Mouse (Mus musculus) CH12.LX (cell line): ENCODE data around the gene Tyk2. TPM values are rescaled to one million over a fixed set of nuclear protein-coding genes. Genes with fewer than 3 reads are reported as not detected.

Experiments
- DNase-seq: peaks from one replicate; pipeline ENCODE4 v3.0.0-alpha.2; 2013; ENCODE audit errors: extremely low read depth
- H3K27ac ChIP-seq: 2 replicates; pipeline ENCODE4 v1.5.1; 2012; ENCODE audit warnings: low read depth, mild to moderate bottlenecking, control low read depth, moderate library complexity; ENCODE audit not compliant: insufficient read depth
- H3K27me3 ChIP-seq: replicated peaks from 2 replicates; pipeline ENCODE3; 2012; ENCODE audit warnings: inconsistent platforms
- H3K36me3 ChIP-seq, 2 experiments: replicated peaks in 1 of 2; 2 replicates each; pipeline versions ENCODE3 to v1.6.1; 2012; ENCODE audit warnings: inconsistent platforms in 1 of 2, low read length in 1 of 2, mild to moderate bottlenecking in 1 of 2, mixed read lengths in 1 of 2, moderate library complexity in 1 of 2; ENCODE audit not compliant: control insufficient read depth in 1 of 2, insufficient read depth in 1 of 2
- H3K4me1 ChIP-seq, 2 experiments: 2 replicates each; pipeline ENCODE4 v1.6.1; 2012; ENCODE audit warnings: inconsistent platforms in 1 of 2, moderate library complexity in 1 of 2; ENCODE audit not compliant: insufficient read depth in 2 of 2, control insufficient read depth in 1 of 2
- H3K4me2 ChIP-seq: 2 replicates; pipeline ENCODE4 v1.6.1; 2012; ENCODE audit warnings: low read depth, mild to moderate bottlenecking, control low read depth; ENCODE audit not compliant: poor library complexity, insufficient read depth, severe bottlenecking
- H3K4me3 ChIP-seq, 3 experiments: fragments of 150-350 bp in 1 of 3; sonication (generic) in 1 of 3; replicated peaks in 1 of 3; 2 replicates each; pipeline versions ENCODE3 to v1.5.1; 2011 to 2012; ENCODE audit warnings: low read depth in 2 of 3, low read length in 2 of 3, mild to moderate bottlenecking in 2 of 3, moderate library complexity in 2 of 3, control low read depth in 1 of 3, improper control_type of control experiment in 1 of 3, inconsistent platforms in 1 of 3, mixed read lengths in 1 of 3; ENCODE audit not compliant: poor library complexity in 1 of 3
- H3K79me2 ChIP-seq: replicated peaks from 2 replicates; pipeline ENCODE4 v1.6.1; 2012; ENCODE audit warnings: mild to moderate bottlenecking, moderate library complexity; ENCODE audit not compliant: control insufficient read depth, poor library complexity, insufficient read depth, severe bottlenecking; ENCODE audit errors: extremely low read depth
- H3K9ac ChIP-seq: 2 replicates; pipeline ENCODE4 v1.6.1; 2012; ENCODE audit warnings: low read depth, mild to moderate bottlenecking, control low read depth, moderate library complexity; ENCODE audit not compliant: insufficient read depth
- H3K9me3 ChIP-seq: replicated peaks from 2 replicates; pipeline ENCODE3; 2012; ENCODE audit warnings: low read length, inconsistent platforms, mixed read lengths
- BHLHE40 ChIP-seq: IDR thresholded peaks from 2 replicates; pipeline ENCODE4 v1.6.1; 2011; ENCODE audit warnings: mild to moderate bottlenecking, low read depth, low read length, improper control_type of control experiment
- CHD2 ChIP-seq: IDR thresholded peaks from 2 replicates; pipeline ENCODE4 v1.6.1; 2011; ENCODE audit warnings: low read length, improper control_type of control experiment
- ELF1 ChIP-seq: IDR thresholded peaks from 2 replicates; pipeline ENCODE4 v1.6.1; 2014; ENCODE audit warnings: low read depth, mild to moderate bottlenecking, inconsistent platforms, low read length, improper control_type of control experiment
- EP300 ChIP-seq: IDR thresholded peaks from 2 replicates; pipeline ENCODE4 v1.6.1; 2011; ENCODE audit warnings: low read length, improper control_type of control experiment
- ETS1 ChIP-seq: conservative IDR thresholded peaks from 2 replicates; pipeline ENCODE4 v1.6.1; 2012; ENCODE audit warnings: low read depth, mild to moderate bottlenecking, inconsistent platforms, low read length, improper control_type of control experiment, moderate library complexity
- GABPA ChIP-seq: IDR thresholded peaks from 2 replicates; pipeline ENCODE4 v1.6.1; 2012; ENCODE audit warnings: low read depth, low read length, improper control_type of control experiment, inconsistent platforms; ENCODE audit not compliant: insufficient replicate concordance
- HCFC1 ChIP-seq: IDR thresholded peaks from 2 replicates; pipeline ENCODE4 v1.6.1; 2012; ENCODE audit warnings: low read depth, mild to moderate bottlenecking, inconsistent platforms, low read length, improper control_type of control experiment
- IRF4 ChIP-seq: IDR thresholded peaks from 2 replicates; pipeline ENCODE4 v1.6.1; 2014; ENCODE audit warnings: low read depth, mild to moderate bottlenecking, inconsistent platforms, low read length, improper control_type of control experiment
- JUND ChIP-seq: conservative IDR thresholded peaks from 2 replicates; pipeline ENCODE4 v1.6.1; 2011; ENCODE audit warnings: low read depth, low read length, improper control_type of control experiment
- KAT2A ChIP-seq: IDR thresholded peaks from 2 replicates; pipeline ENCODE4 v1.6.1; 2012; ENCODE audit warnings: low read length, improper control_type of control experiment, inconsistent platforms; ENCODE audit not compliant: insufficient replicate concordance
- MEF2A ChIP-seq: IDR thresholded peaks from 2 replicates; pipeline ENCODE4 v1.6.1; 2014; ENCODE audit warnings: low read depth, mild to moderate bottlenecking, inconsistent platforms, low read length, improper control_type of control experiment, borderline replicate concordance
- MXI1 ChIP-seq: IDR thresholded peaks from 2 replicates; pipeline ENCODE4 v1.6.1; 2011; ENCODE audit warnings: mild to moderate bottlenecking, low read depth, low read length, improper control_type of control experiment
- MYC ChIP-seq: IDR thresholded peaks from 2 replicates; pipeline ENCODE4 v1.6.1; 2011; ENCODE audit warnings: low read depth, mild to moderate bottlenecking, improper control_type of control experiment, low read length
- NELFE ChIP-seq: IDR thresholded peaks from 2 replicates; pipeline ENCODE4 v1.6.1; 2011; ENCODE audit warnings: low read depth, low read length, improper control_type of control experiment
- PAX5 ChIP-seq: IDR thresholded peaks from 2 replicates; pipeline ENCODE4 v1.6.1; 2012; ENCODE audit warnings: low read length, inconsistent platforms, mixed read lengths
- RCOR1 ChIP-seq: conservative IDR thresholded peaks from 2 replicates; pipeline ENCODE4 v1.6.1; 2012; ENCODE audit warnings: low read depth, mild to moderate bottlenecking, inconsistent platforms, low read length, improper control_type of control experiment
- SMC3 ChIP-seq: IDR thresholded peaks from 2 replicates; pipeline ENCODE4 v1.6.1; 2011; ENCODE audit warnings: low read depth, low read length, improper control_type of control experiment
- TCF12 ChIP-seq: IDR thresholded peaks from 2 replicates; pipeline ENCODE4 v1.6.1; 2014; ENCODE audit warnings: low read depth, mild to moderate bottlenecking, inconsistent platforms, low read length, improper control_type of control experiment
- UBTF ChIP-seq: IDR thresholded peaks from 2 replicates; pipeline ENCODE4 v1.6.1; 2012; ENCODE audit warnings: low read depth, mild to moderate bottlenecking, inconsistent platforms, low read length, improper control_type of control experiment, moderate library complexity
- dilution Hi-C: fragments of 300-500 bp; cut with MboI; formaldehyde crosslinking; loops from 2 replicates; pipeline ENCODE4 v1.14.3; 2020; ENCODE audit warnings: low sequenced_read_pairs; ENCODE audit not compliant: extremely low pct_unique_long_range_greater_than_20kb, extremely low pct_ligation_motif_present
- in situ Hi-C: fragments of 300-500 bp; cut with MboI; formaldehyde crosslinking; loops from 3 replicates; pipeline ENCODE4 v1.14.3; 2019; ENCODE audit warnings: low sequenced_read_pairs, low pct_ligation_motif_present, low pct_unique_long_range_greater_than_20kb, mixed read lengths
- polyA plus RNA-seq: library from polyadenylated mRNA; unstranded; fragments of >175 nt; gene quantifications from 2 replicates; pipeline ENCODE4 v1.2.1, GENCODE M21; 2012; ENCODE audit warnings: low read depth; ENCODE audit not compliant: insufficient read length
- total RNA-seq, 2 experiments: library from RNA; depleted of rRNA; stranded (reverse); fragments of 300-350 nt in 1 of 2; fragments of >200 nt in 1 of 2; gene quantifications; 2 replicates each; pipeline ENCODE4 v1.2.3; 2012 to 2014

Gene Tyk2
- total and polyA plus RNA-seq, 3 experiments = 40.6 to 80.0 (median 49.6) TPM

DNA sequence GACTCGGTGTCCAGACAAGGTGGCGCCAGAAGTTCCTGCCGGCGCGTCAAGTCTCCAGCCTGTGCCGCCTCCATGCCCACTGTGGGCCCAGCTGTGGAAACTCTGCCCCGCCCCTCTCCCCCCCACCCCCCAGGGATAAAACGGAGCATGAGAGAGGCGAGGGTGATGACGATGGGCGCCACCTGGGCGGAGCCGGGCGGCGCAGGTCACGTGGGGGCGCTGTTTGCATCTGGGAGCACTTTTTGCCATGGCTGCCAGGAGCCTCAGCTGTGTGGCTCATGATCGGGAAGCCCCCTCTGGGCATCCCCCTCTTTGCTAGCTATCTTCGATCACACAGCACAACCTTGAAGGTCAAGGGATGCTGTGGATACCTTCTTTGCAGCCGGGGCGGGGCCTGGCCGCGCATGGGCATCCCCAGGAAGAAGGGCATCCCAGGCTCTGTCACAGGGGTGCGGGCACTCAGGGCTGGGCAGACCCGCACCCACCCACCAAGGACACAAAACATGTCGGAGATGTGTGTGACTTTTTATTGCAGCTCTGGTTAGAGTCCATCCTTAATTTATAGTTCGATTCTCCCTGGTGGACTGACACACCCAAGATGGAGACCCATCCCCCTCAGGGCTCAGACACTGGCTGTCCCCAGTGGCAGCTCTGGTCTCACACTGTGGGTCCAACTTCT is 63.9 kb downstream of the Tyk2 start, which contains the start of gene Zglp1:
Gene Zglp1 (minus strand): TSS at position 88 of the 679 bp plus-strand sequence.
- in situ Hi-C loops = no loop called here
- Histone ChIP-seq H3K4me2 (no peak within 1 kb of the TSS), H3K27me3 (no peaks in the 10 kb centered on the region), H3K4me1 (peaks cover 8 to 35% of the 10 kb centered on the region in 2 experiments), H3K36me3 (peaks cover 65 to 86% of the 10 kb centered on the region in 2 experiments), H3K9ac (no peak within 1 kb of the TSS), H3K27ac (no peak within 1 kb of the TSS), H3K9me3 (no peaks in the 10 kb centered on the region), H3K79me2 (peaks cover 26% of the 10 kb centered on the region), H3K4me3 (no peak within 1 kb of the TSS)
- TF ChIP-seq ELF1 (no peak), UBTF (no peak), BHLHE40 (no peak)
- dilution Hi-C loops = no loop called here
- no peak for DNase-seq

DNA sequence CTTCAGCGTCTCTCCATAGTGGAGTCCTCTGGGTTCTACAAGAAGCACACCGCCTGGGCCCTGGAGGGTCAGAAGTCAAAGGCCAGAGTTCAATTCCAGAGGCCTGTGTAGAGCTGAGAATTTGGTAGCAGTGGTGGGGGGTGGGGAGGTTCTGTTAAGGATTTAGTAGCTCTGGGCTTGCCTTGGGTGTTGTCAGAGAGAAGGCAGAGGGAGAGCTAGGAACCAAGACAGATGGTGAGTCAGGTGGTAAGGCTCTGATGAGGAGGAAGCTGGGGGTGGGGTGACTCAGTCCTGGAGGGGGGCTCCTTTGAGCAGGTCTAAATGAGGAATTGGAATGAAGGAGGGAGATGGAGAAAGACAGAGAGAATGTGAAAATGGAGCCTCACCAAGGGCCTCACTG is 68.1 kb downstream of the Tyk2 start:
- H3K79me2 ChIP-seq = no peaks in the 10 kb centered on the region
- H3K4me1 ChIP-seq = peaks cover 0 to 14% of the 10 kb centered on the region in 2 experiments; a peak in 2 of 4 replicates
- DNase-seq = no peak
- peaks cover 49 to 63% of the 10 kb centered on the region in 2 experiments for H3K36me3 ChIP-seq
- no peaks in the 10 kb centered on the region for H3K27me3 ChIP-seq
- TF ChIP-seq RCOR1 = no peak
- no peak for TF ChIP-seq IRF4
- TF ChIP-seq KAT2A = no peak
- TF ChIP-seq TCF12 = no peak
- TF ChIP-seq PAX5 = no peak
- no peak for TF ChIP-seq EP300
- TF ChIP-seq GABPA = no peak
- no peak for TF ChIP-seq MEF2A
- no peak for TF ChIP-seq MXI1
- no peak for TF ChIP-seq SMC3
- no peak for TF ChIP-seq JUND
- no peak for TF ChIP-seq NELFE
- TF ChIP-seq ETS1 = no peak
- TF ChIP-seq MYC = no peak
- TF ChIP-seq CHD2 = no peak
- no peak for TF ChIP-seq HCFC1
- TF ChIP-seq, all 38 proteins: peak for 0
- H3K4me2 ChIP-seq = no peak overlapping the region
- H3K9me3 ChIP-seq = no peaks in the 10 kb centered on the region
- dilution Hi-C loops = no loop called here
- no peak overlapping the region for H3K27ac ChIP-seq
- H3K4me3 ChIP-seq = no peak overlapping the region
- H3K9ac ChIP-seq = no peak overlapping the region
- in situ Hi-C loops = no loop called here

Other genes starting within 250 kb of the Tyk2 start
Only the 20 nearest of the 23 such genes appear.
- gene Dnmt1, start 171.4 kb downstream of the Tyk2 start, total RNA-seq (2012; rRNA removed) = 121 and 130 TPM in 2 replicates
- 84.8 and 89.9 TPM in 2 replicates for gene Dnmt1, start 171.4 kb downstream of the Tyk2 start, total RNA-seq (2014; rRNA removed)
- gene Dnmt1, start 171.4 kb downstream of the Tyk2 start, polyA plus RNA-seq = 145 and 190 TPM in 2 replicates
- gene S1pr2, start 154.5 kb downstream of the Tyk2 start, total RNA-seq (2012; rRNA removed) = 1.6 and 2.0 TPM in 2 replicates
- gene S1pr2, start 154.5 kb downstream of the Tyk2 start, total RNA-seq (2014; rRNA removed) = 0.84 and 1.3 TPM in 2 replicates
- gene S1pr2, start 154.5 kb downstream of the Tyk2 start, polyA plus RNA-seq = 1.4 and 3.2 TPM in 2 replicates
- gene Mrpl4, start 128.5 kb downstream of the Tyk2 start, total RNA-seq (2012; rRNA removed) = 98.7 and 103 TPM in 2 replicates
- gene Mrpl4, start 128.5 kb downstream of the Tyk2 start, total RNA-seq (2014; rRNA removed) = 42.1 and 43.9 TPM in 2 replicates
- gene Mrpl4, start 128.5 kb downstream of the Tyk2 start, polyA plus RNA-seq = 83.6 and 94.8 TPM in 2 replicates
- 128 and 202 TPM in 2 replicates for gene Icam1, start 115.3 kb downstream of the Tyk2 start, total RNA-seq (2012; rRNA removed)
- 101 and 102 TPM in 2 replicates for gene Icam1, start 115.3 kb downstream of the Tyk2 start, total RNA-seq (2014; rRNA removed)
- 64.2 and 70.6 TPM in 2 replicates for gene Icam1, start 115.3 kb downstream of the Tyk2 start, polyA plus RNA-seq
- gene Icam4, start 101.9 kb downstream of the Tyk2 start, total RNA-seq (2012; rRNA removed) = 2.9 and 3.1 TPM in 2 replicates
- 1.1 and 1.2 TPM in 2 replicates for gene Icam4, start 101.9 kb downstream of the Tyk2 start, total RNA-seq (2014; rRNA removed)
- 0.72 and 0.96 TPM in 2 replicates for gene Icam4, start 101.9 kb downstream of the Tyk2 start, polyA plus RNA-seq
- gene Icam5, start 99.2 kb downstream of the Tyk2 start, total RNA-seq (2012; rRNA removed) = 4.9 TPM in 2 replicates
- gene Icam5, start 99.2 kb downstream of the Tyk2 start, total RNA-seq (2014; rRNA removed) = 0.89 and 1.0 TPM in 2 replicates
- gene Icam5, start 99.2 kb downstream of the Tyk2 start, polyA plus RNA-seq = 1.6 and 1.7 TPM in 2 replicates
- 1.1 TPM in 1 of 2 replicates, not detected in the other for gene Zglp1, start 64.2 kb downstream of the Tyk2 start, total RNA-seq (2012; rRNA removed)
- 1.3 TPM in 1 of 2 replicates, not detected in the other for gene Zglp1, start 64.2 kb downstream of the Tyk2 start, total RNA-seq (2014; rRNA removed)
- 0.87 and 0.98 TPM in 2 replicates for gene Zglp1, start 64.2 kb downstream of the Tyk2 start, polyA plus RNA-seq
- 0.85 and 1.8 TPM in 2 replicates for gene Gm49373, start 58.1 kb downstream of the Tyk2 start, total RNA-seq (2012; rRNA removed)
- 0.54 and 0.60 TPM in 2 replicates for gene Gm49373, start 58.1 kb downstream of the Tyk2 start, total RNA-seq (2014; rRNA removed)
- gene Gm49373, start 58.1 kb downstream of the Tyk2 start, polyA plus RNA-seq = 1.5 and 2.9 TPM in 2 replicates
- gene Fdx1l, start 57.6 kb downstream of the Tyk2 start, total RNA-seq (2012; rRNA removed) = 79.7 and 90.4 TPM in 2 replicates
- gene Fdx1l, start 57.6 kb downstream of the Tyk2 start, total RNA-seq (2014; rRNA removed) = 67.2 and 70.8 TPM in 2 replicates
- gene Fdx1l, start 57.6 kb downstream of the Tyk2 start, polyA plus RNA-seq = 105 and 112 TPM in 2 replicates
- 20.6 and 30.5 TPM in 2 replicates for gene Gm38431, start 39.2 kb downstream of the Tyk2 start, total RNA-seq (2012; rRNA removed)
- gene Gm38431, start 39.2 kb downstream of the Tyk2 start, total RNA-seq (2014; rRNA removed) = 0.26 and 1.1 TPM in 2 replicates
- gene Gm38431, start 39.2 kb downstream of the Tyk2 start, polyA plus RNA-seq = 7.1 and 9.8 TPM in 2 replicates
- gene Raver1, start 39.2 kb downstream of the Tyk2 start, total RNA-seq (2012; rRNA removed) = 30.8 and 31.3 TPM in 2 replicates
- 16.0 and 18.9 TPM in 2 replicates for gene Raver1, start 39.2 kb downstream of the Tyk2 start, total RNA-seq (2014; rRNA removed)
- gene Raver1, start 39.2 kb downstream of the Tyk2 start, polyA plus RNA-seq = 77.9 and 101 TPM in 2 replicates
- 227 and 230 TPM in 2 replicates for gene Cdc37, start 18.7 kb upstream of the Tyk2 start, total RNA-seq (2012; rRNA removed)
- gene Cdc37, start 18.7 kb upstream of the Tyk2 start, total RNA-seq (2014; rRNA removed) = 84.1 and 87.2 TPM in 2 replicates
- gene Cdc37, start 18.7 kb upstream of the Tyk2 start, polyA plus RNA-seq = 447 and 532 TPM in 2 replicates
- gene Pde4a, start 34.5 kb upstream of the Tyk2 start, total RNA-seq (2012; rRNA removed) = 4.1 and 4.8 TPM in 2 replicates
- gene Pde4a, start 34.5 kb upstream of the Tyk2 start, total RNA-seq (2014; rRNA removed) = 1.2 and 1.7 TPM in 2 replicates
- 7.2 and 7.6 TPM in 2 replicates for gene Pde4a, start 34.5 kb upstream of the Tyk2 start, polyA plus RNA-seq
- gene Keap1, start 108.1 kb upstream of the Tyk2 start, total RNA-seq (2012; rRNA removed) = 41.7 and 42.8 TPM in 2 replicates
- 16.2 and 18.4 TPM in 2 replicates for gene Keap1, start 108.1 kb upstream of the Tyk2 start, total RNA-seq (2014; rRNA removed)
- gene Keap1, start 108.1 kb upstream of the Tyk2 start, polyA plus RNA-seq = 30.0 and 31.2 TPM in 2 replicates
- not detected in 2 replicates for gene S1pr5, start 117.2 kb upstream of the Tyk2 start, total RNA-seq (2012; rRNA removed)
- not detected in 2 replicates for gene S1pr5, start 117.2 kb upstream of the Tyk2 start, total RNA-seq (2014; rRNA removed)
- gene S1pr5, start 117.2 kb upstream of the Tyk2 start, polyA plus RNA-seq = not detected in 2 replicates
- gene Atg4d, start 134.1 kb upstream of the Tyk2 start, total RNA-seq (2012; rRNA removed) = 13.5 and 14.3 TPM in 2 replicates
- gene Atg4d, start 134.1 kb upstream of the Tyk2 start, total RNA-seq (2014; rRNA removed) = 10.3 and 10.9 TPM in 2 replicates
- gene Atg4d, start 134.1 kb upstream of the Tyk2 start, polyA plus RNA-seq = 7.7 and 9.4 TPM in 2 replicates
- 55.5 and 62.6 TPM in 2 replicates for gene Kri1, start 156.7 kb upstream of the Tyk2 start, total RNA-seq (2012; rRNA removed)
- gene Kri1, start 156.7 kb upstream of the Tyk2 start, total RNA-seq (2014; rRNA removed) = 28.8 and 29.0 TPM in 2 replicates
- 57.1 and 64.9 TPM in 2 replicates for gene Kri1, start 156.7 kb upstream of the Tyk2 start, polyA plus RNA-seq
- gene Cdkn2d, start 160.2 kb upstream of the Tyk2 start, total RNA-seq (2012; rRNA removed) = 9.7 and 12.6 TPM in 2 replicates
- gene Cdkn2d, start 160.2 kb upstream of the Tyk2 start, total RNA-seq (2014; rRNA removed) = 7.1 and 7.3 TPM in 2 replicates
- gene Cdkn2d, start 160.2 kb upstream of the Tyk2 start, polyA plus RNA-seq = 2.2 and 2.9 TPM in 2 replicates
- gene Ap1m2, start 181.1 kb upstream of the Tyk2 start, total RNA-seq (2012; rRNA removed) = 1.4 and 2.6 TPM in 2 replicates
- 0.51 TPM in 2 replicates for gene Ap1m2, start 181.1 kb upstream of the Tyk2 start, total RNA-seq (2014; rRNA removed)
- 0.29 and 0.51 TPM in 2 replicates for gene Ap1m2, start 181.1 kb upstream of the Tyk2 start, polyA plus RNA-seq
- gene Slc44a2, start 189.5 kb upstream of the Tyk2 start, total RNA-seq (2012; rRNA removed) = 27.4 and 36.5 TPM in 2 replicates
- 22.1 and 26.1 TPM in 2 replicates for gene Slc44a2, start 189.5 kb upstream of the Tyk2 start, total RNA-seq (2014; rRNA removed)
- gene Slc44a2, start 189.5 kb upstream of the Tyk2 start, polyA plus RNA-seq = 52.5 and 62.9 TPM in 2 replicates